Mouse (Mus musculus) embryonic facial prominence, embryonic 11.5 days (tissue): ENCODE measurements around the gene Mtfr1l. TPM values are rescaled to one million over a fixed set of nuclear protein-coding genes. Genes with fewer than 3 reads are reported as not detected.

Experiments
- ATAC-seq: fragments of 200-750 bp; cut with Nextera tagmentation; replicated peaks from 2 replicates; pipeline ENCODE4 v1.8.0; 2017; ENCODE audit warnings: low read depth; ENCODE audit not compliant: insufficient number of reproducible peaks, low FRiP score, low TSS enrichment
- DNase-seq: peaks from one replicate; pipeline ENCODE4 v3.0.0-alpha.2; 2015; ENCODE audit warnings: low spot score
- H3K27ac ChIP-seq: fragments of 300-500 bp; sonication (generic); replicated peaks from 2 replicates; pipeline ENCODE4 v1.5.1; 2014; ENCODE audit warnings: mild to moderate bottlenecking, low read depth, low read length, control low read depth
- H3K27me3 ChIP-seq: fragments of 300-500 bp; sonication (generic); 2 replicates; pipeline ENCODE4 v1.6.1; 2014; ENCODE audit warnings: mild to moderate bottlenecking, low read length, moderate library complexity, mixed read lengths; ENCODE audit not compliant: control insufficient read depth, insufficient read depth
- H3K36me3 ChIP-seq: fragments of 300-500 bp; sonication (generic); replicated peaks from 2 replicates; pipeline ENCODE4 v1.6.1; 2014; ENCODE audit warnings: low read depth, mild to moderate bottlenecking, low read length, moderate library complexity, mixed read lengths; ENCODE audit not compliant: control insufficient read depth, insufficient read depth
- H3K4me1 ChIP-seq: fragments of 300-500 bp; sonication (generic); 2 replicates; pipeline ENCODE4 v1.6.1; 2014; ENCODE audit warnings: low read length, mixed read lengths; ENCODE audit not compliant: control insufficient read depth, insufficient read depth
- H3K4me2 ChIP-seq: fragments of 300-500 bp; sonication (generic); 2 replicates; pipeline ENCODE4 v1.6.1; 2014; ENCODE audit warnings: low read depth, mild to moderate bottlenecking, control low read depth, low read length, moderate library complexity
- H3K4me3 ChIP-seq: fragments of 300-500 bp; sonication (generic); 2 replicates; pipeline ENCODE4 v1.5.1; 2014; ENCODE audit warnings: low read depth, low read length, control low read depth
- H3K9ac ChIP-seq: fragments of 300-500 bp; sonication (generic); replicated peaks from 2 replicates; pipeline ENCODE4 v1.6.1; 2014; ENCODE audit warnings: mild to moderate bottlenecking, control low read depth, low read length
- H3K9me3 ChIP-seq: fragments of 300-500 bp; sonication (generic); replicated peaks from 2 replicates; pipeline ENCODE4 v1.6.1; 2016; ENCODE audit warnings: mild to moderate bottlenecking, low read length, inconsistent platforms, mixed read lengths; ENCODE audit not compliant: control insufficient read depth
- WGBS: fragments of 180-500 bp; shearing (Covaris S2); extraction: QIAGEN DNeasy Blood & Tissue Kit; methylation state at CpG from one replicate; pipeline ENCODE4 v1.1.7; 2014; 5-methylcytosine and 5-hydroxymethylcytosine counted together
- polyA plus RNA-seq: library from polyadenylated mRNA; unstranded; fragments of >200 nt; fragmentation: Nextera tagmentation; extraction: Ambion mirVana; gene quantifications from 2 replicates; pipeline ENCODE4 v1.2.1, GENCODE M21; 2014

Mtfr1l gene
- polyA plus RNA-seq, 1 experiment from 2014 or later: 138 TPM

DNA sequence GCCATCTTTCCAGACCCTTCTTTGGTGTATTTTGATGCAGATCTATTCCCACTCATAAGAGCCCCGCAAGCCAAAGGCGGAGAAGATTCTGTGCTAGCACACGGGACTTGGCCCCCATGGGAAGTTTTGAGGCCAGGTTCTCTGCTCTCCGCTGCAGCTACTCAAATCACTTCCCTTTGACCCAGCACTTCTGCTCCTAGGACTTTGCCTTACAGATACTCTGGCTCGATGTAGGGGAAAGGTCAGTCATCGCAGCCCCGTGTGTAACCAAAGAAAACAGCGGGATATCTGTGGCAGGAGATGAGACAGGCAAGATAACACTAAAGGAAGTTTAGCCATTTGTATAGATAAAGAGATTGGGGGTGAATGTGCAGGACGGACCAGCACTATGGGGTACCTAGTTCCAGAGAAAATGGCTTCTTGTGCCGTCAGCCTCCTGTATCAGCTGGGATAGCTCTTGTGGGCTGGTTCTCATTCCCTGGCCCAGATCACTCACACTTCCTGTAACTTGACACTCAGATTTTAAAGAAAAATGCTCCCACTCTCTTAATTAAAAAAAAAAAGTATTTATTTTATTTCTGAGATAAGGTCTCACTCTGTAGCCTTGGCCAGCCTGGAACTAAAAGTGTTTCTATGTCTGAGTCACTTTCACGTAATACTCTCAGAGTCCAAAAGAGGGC lies 45.1 kb downstream of the Mtfr1l start:
- no peak overlapping the region for H3K27ac ChIP-seq
- 84% methylated on average over 11 of the region's 11 CpGs for WGBS
- no peak overlapping the region for H3K4me2 ChIP-seq
- no peak overlapping the region for H3K9ac ChIP-seq
- DNase-seq: no peak
- no peaks in the 10 kb centered on the region for H3K4me1 ChIP-seq
- H3K27me3 ChIP-seq: no peaks in the 10 kb centered on the region
- no peaks in the 10 kb centered on the region for H3K36me3 ChIP-seq
- no peaks in the 10 kb centered on the region for H3K9me3 ChIP-seq
- ATAC-seq: no peak
- no peak overlapping the region for H3K4me3 ChIP-seq

DNA sequence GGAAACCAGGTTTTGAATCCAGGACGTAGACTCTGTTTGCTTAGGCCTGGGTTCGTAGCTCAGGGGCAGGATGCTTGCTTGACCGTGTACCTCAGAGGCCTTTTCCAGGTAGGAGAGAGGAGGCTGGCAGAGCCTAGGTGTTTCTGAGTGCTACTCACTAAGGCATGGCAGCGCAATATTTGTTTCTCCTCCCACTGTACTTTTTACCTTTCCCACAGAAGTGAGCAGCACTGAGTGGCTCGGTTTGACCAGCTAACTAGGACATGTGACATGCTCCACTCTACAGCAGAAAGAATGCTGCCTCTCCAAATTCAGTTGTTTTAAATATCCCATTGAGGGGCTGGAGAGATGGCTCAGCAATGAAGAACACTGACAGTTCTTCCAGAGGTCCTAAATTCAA lies 47.0 kb downstream of the Mtfr1l start:
- 89% methylated on average over 5 of the region's 5 CpGs for WGBS

GRCm38 (mm10) chr4:134485151-134485900 lies 49.9 kb downstream of the Mtfr1l start:
- Histone ChIP-seq H3K9me3 (no peaks in the 10 kb centered on the region), H3K4me1 (no peaks in the 10 kb centered on the region), H3K27ac (no peak overlapping the region), H3K4me2 (no peak overlapping the region), H3K9ac (no peak overlapping the region), H3K27me3 (no peaks in the 10 kb centered on the region; the same call in 1 of the 2 replicates), H3K4me3 (no peak overlapping the region), H3K36me3 (no peaks in the 10 kb centered on the region)
- no peak for DNase-seq
- 85% methylated on average over 5 of the region's 5 CpGs for WGBS
- no peak for ATAC-seq

More for the DNA sequence above, 47.0 kb downstream of the Mtfr1l start:
- DNase-seq (no peak), ATAC-seq (no peak)
- Histone ChIP-seq H3K4me3 (no peak overlapping the region), H3K27ac (no peak overlapping the region), H3K36me3 (no peaks in the 10 kb centered on the region), H3K4me1 (no peaks in the 10 kb centered on the region), H3K4me2 (no peak overlapping the region), H3K9me3 (no peaks in the 10 kb centered on the region), H3K9ac (no peak overlapping the region), H3K27me3 (no peaks in the 10 kb centered on the region)

- H3K4me1 ChIP-seq: no peaks in the 10 kb centered on the region
- no peak overlapping the region for H3K4me2 ChIP-seq
- no peak overlapping the region for H3K27ac ChIP-seq
- DNase-seq (no peak), ATAC-seq (no peak)
- WGBS: 83% methylated on average over 10 of the region's 10 CpGs
- H3K9me3 ChIP-seq: no peaks in the 10 kb centered on the region
- H3K9ac ChIP-seq: no peak overlapping the region
- no peaks in the 10 kb centered on the region for H3K36me3 ChIP-seq
- no peaks in the 10 kb centered on the region; the same call in 1 of the 2 replicates for H3K27me3 ChIP-seq
- H3K4me3 ChIP-seq: no peak overlapping the region
Measured at GRCm38 (mm10) chr4:134484231-134484630, 51.0 kb downstream of the Mtfr1l start.

- Histone ChIP-seq H3K27ac (no peak overlapping the region), H3K4me3 (no peak overlapping the region), H3K27me3 (no peaks in the 10 kb centered on the region; the same call in 1 of the 2 replicates), H3K36me3 (no peaks in the 10 kb centered on the region), H3K9me3 (no peaks in the 10 kb centered on the region), H3K4me2 (no peak overlapping the region), H3K4me1 (no peaks in the 10 kb centered on the region), H3K9ac (no peak overlapping the region)
- no peak for ATAC-seq
- WGBS: 57% methylated on average over 6 of the region's 6 CpGs
- no peak for DNase-seq
Measured at GRCm38 (mm10) chr4:134483696-134484095, 51.5 kb downstream of the Mtfr1l start.

- no peak overlapping the region for H3K9ac ChIP-seq
- no peaks in the 10 kb centered on the region; the same call in 1 of the 2 replicates for H3K27me3 ChIP-seq
- no peaks in the 10 kb centered on the region for H3K9me3 ChIP-seq
- H3K4me1 ChIP-seq: no peaks in the 10 kb centered on the region
- no peak overlapping the region for H3K4me2 ChIP-seq
- no peaks in the 10 kb centered on the region for H3K36me3 ChIP-seq
- DNase-seq: no peak
- H3K4me3 ChIP-seq: no peak overlapping the region
- no peak overlapping the region for H3K27ac ChIP-seq
- ATAC-seq: no peak
- WGBS: 73% methylated on average over 6 of the region's 6 CpGs
Measured at GRCm38 (mm10) chr4:134483078-134483688, 52.0 kb downstream of the Mtfr1l start.

- 77% methylated on average over 8 of the region's 8 CpGs for WGBS
- Histone ChIP-seq H3K27me3 (no peaks in the 10 kb centered on the region; the same call in 1 of the 2 replicates), H3K4me3 (no peak overlapping the region), H3K9me3 (no peaks in the 10 kb centered on the region), H3K36me3 (no peaks in the 10 kb centered on the region), H3K9ac (no peak overlapping the region), H3K4me2 (no peak overlapping the region), H3K27ac (no peak overlapping the region), H3K4me1 (no peaks in the 10 kb centered on the region)
- ATAC-seq (no peak), DNase-seq (no peak)
Measured at GRCm38 (mm10) chr4:134482442-134482841, 52.7 kb downstream of the Mtfr1l start.

DNA sequence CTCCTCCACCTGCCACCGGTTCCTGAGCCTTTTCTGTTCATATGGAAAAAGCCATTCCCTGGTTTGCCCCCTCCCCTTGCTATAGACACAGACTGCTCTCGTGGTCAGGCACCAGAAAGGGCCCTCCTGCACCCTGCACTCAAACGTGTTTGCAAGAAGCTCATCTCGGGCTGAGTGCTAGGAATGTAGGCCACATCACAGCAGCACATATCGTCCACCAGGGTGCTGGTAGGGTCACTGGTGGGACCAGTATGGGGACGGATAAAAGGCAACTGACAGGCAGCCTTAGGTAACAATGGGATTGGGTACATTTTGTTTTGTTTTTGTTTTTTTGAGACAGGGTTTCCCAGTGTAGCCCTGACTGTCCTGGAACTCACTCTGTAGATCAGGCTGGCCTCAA lies 53.9 kb downstream of the Mtfr1l start:
- no peaks in the 10 kb centered on the region for H3K36me3 ChIP-seq
- no peak for DNase-seq
- no peak overlapping the region for H3K9ac ChIP-seq
- H3K4me2 ChIP-seq: no peak overlapping the region
- no peak overlapping the region for H3K27ac ChIP-seq
- 54% methylated on average over 6 of the region's 6 CpGs for WGBS
- no peaks in the 10 kb centered on the region for H3K4me1 ChIP-seq
- H3K27me3 ChIP-seq: no peaks in the 10 kb centered on the region; the same call in 1 of the 2 replicates
- H3K9me3 ChIP-seq: no peaks in the 10 kb centered on the region
- no peak overlapping the region for H3K4me3 ChIP-seq
- no peak for ATAC-seq
